Mouse (Mus musculus) hindbrain, embryonic 10.5 days (tissue): ENCODE measurements around the gene Zfp503. TPM values are rescaled to one million over a fixed set of nuclear protein-coding genes. Genes with fewer than 3 reads are reported as not detected.
A peak's percentile ranks its signal among the peaks of the same experiment; 100 is the strongest.

Experiments used
- DNase-seq: peaks from one replicate; pipeline ENCODE4 v3.0.0-alpha.2; 2017; ENCODE audit warnings: low spot score
- H3K27ac ChIP-seq: fragments of 300-500 bp; sonication (generic); 2 replicates; pipeline ENCODE4 v1.5.1; 2016; ENCODE audit warnings: mild to moderate bottlenecking, moderate library complexity
- H3K27me3 ChIP-seq: fragments of 300-500 bp; sonication (generic); 2 replicates; pipeline ENCODE4 v1.6.1; 2016; ENCODE audit warnings: mild to moderate bottlenecking; ENCODE audit not compliant: poor library complexity, insufficient read depth, severe bottlenecking
- H3K36me3 ChIP-seq: fragments of 300-500 bp; sonication (generic); 2 replicates; pipeline ENCODE4 v1.6.1; 2016; ENCODE audit warnings: mild to moderate bottlenecking, moderate library complexity
- H3K4me1 ChIP-seq: fragments of 300-500 bp; sonication (generic); replicated peaks from 2 replicates; pipeline ENCODE4 v1.6.1; 2016; ENCODE audit warnings: mild to moderate bottlenecking
- H3K4me3 ChIP-seq: fragments of 300-500 bp; sonication (generic); 2 replicates; pipeline ENCODE4 v1.5.1; 2016; ENCODE audit warnings: mild to moderate bottlenecking, moderate library complexity
- H3K9me3 ChIP-seq: fragments of 300-500 bp; sonication (generic); 2 replicates; pipeline ENCODE4 v1.6.1; 2016; ENCODE audit warnings: mild to moderate bottlenecking, moderate library complexity
- WGBS: fragments of 180-500 bp; shearing (Covaris S2); methylation state at CpG from one replicate; pipeline ENCODE4 v1.1.7; 2016; 5-methylcytosine and 5-hydroxymethylcytosine counted together
- polyA plus RNA-seq: library from polyadenylated mRNA; unstranded; fragments of >200 nt; fragmentation: Nextera tagmentation; extraction: Ambion mirVana; gene quantifications from 2 replicates; pipeline ENCODE4 v1.2.1, GENCODE M21; 2016

Gene Zfp503
- polyA plus RNA-seq, 1 experiment from 2014 or later: 20.0 TPM

DNA sequence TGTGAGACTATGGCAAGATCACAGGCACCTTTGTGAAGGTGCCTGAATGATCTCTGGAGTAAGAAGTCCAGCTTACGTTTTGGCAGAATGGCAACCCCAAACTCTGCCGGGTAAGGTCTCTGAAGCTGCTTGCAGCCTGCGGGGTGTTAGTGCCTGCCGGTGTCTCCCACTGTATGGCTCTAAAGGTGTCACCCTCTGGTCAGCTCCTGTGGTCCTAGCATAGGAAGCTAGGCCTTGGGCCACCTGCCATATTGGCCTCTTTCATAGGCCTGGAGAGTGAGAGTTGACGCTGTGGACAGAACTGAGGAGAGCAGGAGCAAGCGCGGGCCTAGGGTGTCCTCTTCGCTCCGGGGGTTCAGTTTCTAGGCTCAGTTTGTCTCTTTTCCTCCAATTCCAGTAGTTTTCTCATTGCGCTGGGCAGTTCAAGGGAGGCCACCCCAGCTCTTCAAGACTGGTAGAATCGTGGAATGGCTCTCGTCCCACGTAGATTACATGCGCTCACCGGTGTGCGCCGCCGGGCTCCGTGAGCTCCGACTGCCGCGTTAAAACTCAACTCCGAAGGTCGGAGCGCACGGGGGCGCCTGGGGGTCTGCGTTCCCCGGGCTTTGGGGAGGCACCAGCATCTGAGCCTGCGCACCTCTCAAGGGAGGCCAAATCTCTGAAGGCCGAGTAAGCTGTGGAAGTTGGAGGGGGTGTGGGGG, 1.1 kb upstream of the Zfp503 start:
- Histone ChIP-seq H3K27me3 (peaks cover 71% of the 10 kb centered on the region), H3K4me1 (peaks cover 82% of the 10 kb centered on the region), H3K36me3 (peaks cover 8% of the 10 kb centered on the region), H3K4me3 (peak overlapping the region; percentile 89), H3K27ac (peak overlapping the region; percentile 97), H3K9me3 (no peaks in the 10 kb centered on the region)
- 1% methylated on average over 31 of the region's 31 CpGs for WGBS
- DNase-seq: peak; percentile 59

DNA sequence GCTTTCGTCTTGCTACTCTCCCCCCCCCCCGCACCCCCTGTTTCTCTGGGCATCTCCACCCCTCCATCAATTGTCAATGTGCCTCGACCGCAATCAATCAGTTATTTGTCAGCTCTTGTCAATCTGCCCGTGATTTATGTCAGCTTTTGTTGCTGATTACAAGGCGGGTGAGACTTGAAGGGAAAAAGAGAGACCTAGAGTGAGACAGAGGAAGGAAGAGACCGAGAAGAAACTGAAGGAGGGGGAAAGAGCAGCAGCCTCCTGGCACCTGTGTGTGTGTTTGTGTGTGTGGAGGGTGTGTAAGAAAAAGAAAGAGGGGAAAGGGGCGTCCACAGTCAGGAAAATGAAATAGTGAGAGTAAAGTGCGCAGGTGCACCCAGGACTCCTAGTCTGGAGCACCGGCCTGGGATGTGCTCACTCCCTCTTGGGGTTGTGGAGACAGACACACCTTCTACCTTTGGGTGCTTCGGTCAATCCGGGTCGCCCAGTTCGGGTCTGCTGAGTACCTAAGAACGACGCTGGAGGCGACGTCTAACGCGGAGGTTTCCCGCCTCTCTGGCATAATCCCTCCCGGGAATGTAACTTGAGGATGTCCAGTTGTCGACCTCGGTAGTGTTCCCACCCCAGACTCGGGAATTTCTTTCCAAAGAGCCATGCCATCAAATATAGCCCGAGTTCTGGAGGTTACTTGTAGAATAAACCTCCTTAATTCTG, 667 bp downstream of the Zfp503 start:
- peaks cover 67% of the 10 kb centered on the region for H3K27me3 ChIP-seq
- DNase-seq: no peak
- WGBS: under 1% methylated on average over 26 of the region's 26 CpGs

GRCm38 (mm10) chr14:21987660-21988576, 1.5 kb downstream of the Zfp503 start:
- WGBS: under 1% methylated on average over 74 of the region's 74 CpGs
- Histone ChIP-seq H3K27me3 (peaks cover 59% of the 10 kb centered on the region), H3K9me3 (no peaks in the 10 kb centered on the region), H3K27ac (peak overlapping the region; percentile 97), H3K36me3 (peaks cover 17% of the 10 kb centered on the region), H3K4me3 (peak overlapping the region; percentile 89), H3K4me1 (peaks cover 75% of the 10 kb centered on the region)
- DNase-seq: peak; percentile 98

More for the DNA sequence above, 667 bp downstream of the Zfp503 start:
- H3K4me1 ChIP-seq: peaks cover 73% of the 10 kb centered on the region
- peak overlapping the region; percentile 97 for H3K27ac ChIP-seq
- peaks cover 17% of the 10 kb centered on the region for H3K36me3 ChIP-seq
- peak overlapping the region; percentile 89 for H3K4me3 ChIP-seq
- no peaks in the 10 kb centered on the region for H3K9me3 ChIP-seq

DNA sequence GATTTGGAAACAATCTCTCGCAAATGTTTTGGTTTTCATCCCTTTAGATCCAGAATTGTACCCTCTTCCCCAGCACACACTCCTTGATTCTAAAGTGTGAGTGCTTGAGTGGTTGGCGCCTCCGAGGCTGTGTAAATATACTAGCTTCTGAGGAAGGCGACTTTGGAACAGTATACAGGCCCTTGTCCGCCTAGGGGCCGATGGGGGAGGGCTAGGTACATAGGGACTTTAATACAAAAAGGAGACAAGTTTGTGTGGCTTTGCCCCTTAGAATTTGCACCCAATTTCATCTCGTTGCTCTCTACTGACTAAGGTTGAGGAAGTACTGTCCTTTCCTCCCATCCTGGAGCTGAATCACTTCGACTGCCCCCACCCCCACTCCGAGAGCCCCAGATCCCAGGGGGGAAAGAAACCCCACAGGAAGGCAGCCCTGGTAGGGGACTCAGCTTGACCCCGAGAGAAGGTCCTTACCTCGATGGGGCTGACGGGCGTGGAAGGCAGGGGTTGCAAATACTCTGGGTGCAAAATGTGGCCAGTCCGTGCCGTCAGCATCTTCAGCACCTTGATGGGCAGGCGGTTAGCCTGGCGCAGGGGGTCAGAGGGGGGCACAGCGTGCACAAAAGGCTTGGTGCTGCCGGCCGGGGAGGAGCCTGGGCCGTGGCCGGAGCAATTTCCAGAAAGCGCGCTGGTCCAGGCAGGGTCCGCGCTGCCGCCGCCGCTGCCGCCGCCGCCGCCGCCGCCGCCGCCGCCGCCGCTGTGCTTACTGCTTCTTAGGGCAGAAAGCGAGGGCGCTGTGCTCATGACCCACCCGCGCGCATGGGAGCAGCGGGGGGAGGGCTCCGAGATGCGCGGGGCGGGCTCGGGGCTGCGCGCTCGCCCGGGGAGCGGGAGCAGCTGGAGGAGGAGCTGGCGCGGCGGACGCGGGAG, 2.4 kb downstream of the Zfp503 start:
- Histone ChIP-seq H3K27me3 (peaks cover 59% of the 10 kb centered on the region), H3K4me3 (peak overlapping the region; percentile 89), H3K27ac (peak overlapping the region; percentile 97), H3K9me3 (no peaks in the 10 kb centered on the region), H3K36me3 (peaks cover 17% of the 10 kb centered on the region), H3K4me1 (peaks cover 78% of the 10 kb centered on the region)
- WGBS: 1% methylated on average over 52 of the region's 61 CpGs
- DNase-seq: peak; percentile 74

- DNase-seq: peak; percentile 86
- H3K27ac ChIP-seq: peak overlapping the region; percentile 97
- H3K9me3 ChIP-seq: no peaks in the 10 kb centered on the region
- H3K4me3 ChIP-seq: peak overlapping the region; percentile 89
- peaks cover 55% of the 10 kb centered on the region for H3K27me3 ChIP-seq
- WGBS: under 1% methylated on average over 62 of the region's 62 CpGs
- H3K4me1 ChIP-seq: peaks cover 79% of the 10 kb centered on the region
- H3K36me3 ChIP-seq: peaks cover 17% of the 10 kb centered on the region
Observed at GRCm38 (mm10) chr14:21985981-21986732, 3.2 kb downstream of the Zfp503 start.

DNA sequence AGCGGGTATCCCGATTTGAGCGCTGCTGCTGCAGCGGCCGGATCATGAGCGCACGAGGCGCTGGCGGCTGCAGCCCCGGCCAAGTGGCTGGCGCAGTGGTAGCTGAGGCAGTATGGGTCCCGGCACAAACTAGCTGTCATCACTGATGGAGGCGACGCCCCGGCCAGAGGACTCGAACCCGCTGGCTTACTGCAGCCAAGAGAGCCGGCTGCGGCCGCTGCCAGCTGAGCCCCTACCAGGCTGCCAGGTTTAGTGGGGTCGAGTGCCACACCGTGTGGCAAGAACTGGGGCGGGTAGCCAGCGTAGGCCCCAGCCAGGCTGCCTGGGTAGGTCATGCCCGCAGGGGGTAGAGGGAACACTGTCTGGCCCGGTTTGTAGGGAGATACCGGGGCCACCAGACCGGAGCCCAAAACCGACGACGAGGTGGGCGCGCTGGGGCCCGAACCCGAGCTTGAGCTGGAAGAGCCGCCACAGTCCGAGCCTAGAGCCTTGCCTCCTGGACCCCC, 3.9 kb downstream of the Zfp503 start:
- peak; percentile 58 for DNase-seq
- H3K27ac ChIP-seq: peak overlapping the region; percentile 97
- peaks cover 17% of the 10 kb centered on the region for H3K36me3 ChIP-seq
- peaks cover 80% of the 10 kb centered on the region for H3K4me1 ChIP-seq
- H3K4me3 ChIP-seq: peak overlapping the region; percentile 89
- WGBS: under 1% methylated on average over 37 of the region's 37 CpGs
- H3K27me3 ChIP-seq: peaks cover 55% of the 10 kb centered on the region
- H3K9me3 ChIP-seq: no peaks in the 10 kb centered on the region

DNA sequence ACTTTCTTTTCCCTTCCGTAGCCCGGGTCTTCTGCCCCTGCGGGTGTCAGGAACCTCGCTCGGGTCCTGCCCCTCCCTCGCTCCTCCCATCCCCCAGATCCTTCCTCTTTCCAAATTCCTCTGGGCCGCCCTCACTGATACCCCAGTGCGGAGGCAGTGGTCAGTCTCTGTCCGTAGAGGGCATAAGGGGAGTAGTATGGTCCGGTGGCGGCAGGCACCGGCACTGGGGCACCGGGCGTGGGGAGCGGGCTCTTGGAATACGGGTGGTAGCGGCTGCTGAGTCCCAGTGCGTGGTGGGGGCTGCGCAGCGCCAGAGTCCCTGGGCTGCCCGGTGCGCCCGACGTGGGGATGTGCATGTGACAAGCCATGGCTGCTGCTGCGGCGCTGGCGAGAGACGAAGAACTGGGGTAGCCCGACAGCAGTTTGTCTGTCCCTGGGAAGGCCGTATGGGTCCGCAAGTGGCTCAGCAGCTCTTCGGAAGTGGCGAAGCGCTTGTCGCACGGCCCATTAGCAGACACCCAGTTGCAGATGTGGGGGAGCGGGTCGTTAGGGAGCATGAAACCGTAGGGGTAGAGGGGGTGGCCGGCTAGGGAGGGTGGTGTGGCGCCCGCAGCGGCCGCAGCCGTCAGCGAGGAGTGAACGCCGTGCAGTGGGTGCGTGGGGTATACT, 4.5 kb downstream of the Zfp503 start:
- Histone ChIP-seq H3K4me3 (peak overlapping the region; percentile 89), H3K27ac (peak overlapping the region; percentile 97), H3K27me3 (peaks cover 55% of the 10 kb centered on the region), H3K36me3 (peaks cover 17% of the 10 kb centered on the region), H3K9me3 (no peaks in the 10 kb centered on the region), H3K4me1 (peaks cover 74% of the 10 kb centered on the region)
- peak; percentile 75 for DNase-seq
- WGBS: under 1% methylated on average over 49 of the region's 49 CpGs

DNA sequence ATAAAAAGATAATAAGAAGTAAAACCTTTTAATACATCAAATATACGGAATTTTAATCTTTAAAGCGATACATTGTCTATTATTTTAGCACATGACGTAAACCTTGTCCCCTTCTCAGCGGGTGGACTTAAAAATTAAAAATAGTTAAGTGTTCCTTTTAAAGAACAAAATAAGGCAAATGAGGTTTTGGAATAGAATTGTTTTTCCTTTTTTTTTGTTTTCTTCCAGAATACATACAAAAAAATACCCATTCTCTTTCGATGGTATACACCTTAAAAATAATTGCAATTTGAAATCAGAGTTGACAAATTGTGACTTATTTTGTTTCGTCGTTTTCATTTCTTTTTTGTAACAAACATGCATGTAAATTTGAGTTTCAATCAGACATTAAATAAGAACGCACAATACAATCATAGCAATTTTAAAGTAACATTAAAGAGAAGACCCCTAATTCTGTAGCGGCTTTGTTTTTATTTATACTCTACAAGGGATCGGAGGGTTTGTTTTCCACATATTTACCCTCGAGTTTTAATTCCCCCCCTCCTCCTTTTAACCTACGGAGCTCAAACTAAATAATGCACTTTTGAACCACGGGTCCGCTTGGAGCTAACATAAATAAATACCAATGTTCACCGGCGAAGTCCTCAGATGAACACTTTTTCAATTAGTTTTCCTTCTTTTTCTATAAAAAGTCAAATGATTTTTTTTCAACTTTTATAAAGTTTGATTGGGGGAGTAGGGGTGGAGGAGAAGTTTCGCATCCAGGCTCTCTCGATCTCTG, 5.3 kb downstream of the Zfp503 start:
- no peaks in the 10 kb centered on the region for H3K9me3 ChIP-seq
- H3K36me3 ChIP-seq: peaks cover 17% of the 10 kb centered on the region
- peaks cover 49% of the 10 kb centered on the region for H3K27me3 ChIP-seq
- 2% methylated on average over 18 of the region's 18 CpGs for WGBS
- H3K4me3 ChIP-seq: peak overlapping the region; percentile 89
- peak overlapping the region; percentile 97 for H3K27ac ChIP-seq
- DNase-seq: no peak
- peaks cover 66% of the 10 kb centered on the region for H3K4me1 ChIP-seq

- H3K4me1 ChIP-seq: peaks cover 59% of the 10 kb centered on the region
- peak; percentile 74 for DNase-seq
Observed at GRCm38 (mm10) chr14:21983311-21983949, 6.0 kb downstream of the Zfp503 start.

More at GRCm38 (mm10) chr14:21983311-21983949, 6.0 kb downstream of the Zfp503 start:
- H3K4me3 ChIP-seq: peak overlapping the region; percentile 89
- peak overlapping the region; percentile 97 for H3K27ac ChIP-seq
- H3K9me3 ChIP-seq: no peaks in the 10 kb centered on the region
- peaks cover 17% of the 10 kb centered on the region for H3K36me3 ChIP-seq
- H3K27me3 ChIP-seq: peaks cover 44% of the 10 kb centered on the region
- WGBS: under 1% methylated on average over 22 of the region's 22 CpGs
